Mouse (Mus musculus) MEL (cell line): ENCODE data around the gene A3galt2. TPM values are rescaled to one million over a fixed set of nuclear protein-coding genes. Genes with fewer than 3 reads are reported as not detected.

Source experiments
- DNase-seq: peaks from one replicate; pipeline ENCODE4 v3.0.0; 2011; ENCODE audit warnings: low read depth, low spot score
- H3K27ac ChIP-seq: 2 replicates; pipeline ENCODE4 v1.5.1; 2012; ENCODE audit warnings: low read depth, mild to moderate bottlenecking, control low read depth, low read length, moderate library complexity; ENCODE audit not compliant: control insufficient read depth
- H3K27me3 ChIP-seq, 2 experiments: fragments of 150-350 bp in 1 of 2; sonication (generic) in 1 of 2; 2 replicates each; pipeline ENCODE4 v1.6.1; 2012; ENCODE audit warnings: low read length in 2 of 2, mild to moderate bottlenecking in 2 of 2, improper control_type of control experiment in 1 of 2, moderate library complexity in 1 of 2; ENCODE audit not compliant: insufficient read depth in 2 of 2, control insufficient read depth in 1 of 2
- H3K36me3 ChIP-seq, 2 experiments: 2 replicates each; pipeline ENCODE4 v1.6.1; 2012 to 2014; ENCODE audit warnings: low read length in 2 of 2, improper control_type of control experiment in 1 of 2, inconsistent platforms in 1 of 2, mild to moderate bottlenecking in 1 of 2; ENCODE audit not compliant: insufficient read depth in 2 of 2, control insufficient read depth in 1 of 2
- H3K4me1 ChIP-seq, 2 experiments: fragments of 150-350 bp in 1 of 2; sonication (generic) in 1 of 2; 2 replicates each; pipeline ENCODE4 v1.6.1; 2012; ENCODE audit warnings: low read length in 2 of 2, improper control_type of control experiment in 1 of 2, mild to moderate bottlenecking in 1 of 2; ENCODE audit not compliant: insufficient read depth in 2 of 2, control insufficient read depth in 1 of 2
- H3K4me3 ChIP-seq, 2 experiments: fragments of 150-350 bp in 1 of 2; sonication (generic) in 1 of 2; 2 replicates each; pipeline ENCODE4 v1.5.1; 2012; ENCODE audit warnings: low read depth in 2 of 2, low read length in 2 of 2, mild to moderate bottlenecking in 2 of 2, moderate library complexity in 2 of 2, control low read depth in 1 of 2, improper control_type of control experiment in 1 of 2; ENCODE audit not compliant: control insufficient read depth in 1 of 2, insufficient read depth in 1 of 2
- H3K79me2 ChIP-seq: 2 replicates; pipeline ENCODE4 v1.6.1; 2012; ENCODE audit warnings: mild to moderate bottlenecking, low read length, moderate library complexity; ENCODE audit not compliant: control insufficient read depth, poor library complexity, insufficient read depth
- H3K9ac ChIP-seq: 2 replicates; pipeline ENCODE4 v1.6.1; 2012; ENCODE audit warnings: low read depth, mild to moderate bottlenecking, control low read depth, low read length, moderate library complexity; ENCODE audit not compliant: control insufficient read depth, poor library complexity, severe bottlenecking
- H3K9me3 ChIP-seq: fragments of 150-350 bp; sonication (generic); replicated peaks from 2 replicates; pipeline ENCODE4 v1.6.1; 2012; ENCODE audit warnings: mild to moderate bottlenecking, low read length, improper control_type of control experiment, moderate library complexity; ENCODE audit not compliant: insufficient read depth
- CHD1 ChIP-seq: IDR thresholded peaks from 2 replicates; pipeline ENCODE4 v1.6.1; 2012; ENCODE audit warnings: low read depth, mild to moderate bottlenecking, inconsistent platforms, low read length, improper control_type of control experiment
- CHD2 ChIP-seq: IDR thresholded peaks from 2 replicates; pipeline ENCODE4 v1.6.1; 2011; ENCODE audit warnings: low read length, improper control_type of control experiment
- ELF1 ChIP-seq: IDR thresholded peaks from 2 replicates; pipeline ENCODE4 v1.6.1; 2014; ENCODE audit warnings: low read depth, mild to moderate bottlenecking, inconsistent platforms, low read length, improper control_type of control experiment, moderate library complexity
- ETS1 ChIP-seq: IDR thresholded peaks from 2 replicates; pipeline ENCODE4 v1.6.1; 2012; ENCODE audit warnings: low read depth, mild to moderate bottlenecking, inconsistent platforms, low read length, improper control_type of control experiment, moderate library complexity
- GATA1 ChIP-seq: IDR thresholded peaks from 2 replicates; pipeline ENCODE4 v1.6.1; 2011; ENCODE audit warnings: low read depth, low read length, improper control_type of control experiment
- MAFK ChIP-seq: IDR thresholded peaks from 2 replicates; pipeline ENCODE4 v1.6.1; 2011; ENCODE audit warnings: low read depth, mild to moderate bottlenecking, low read length, improper control_type of control experiment, borderline replicate concordance
- MEF2A ChIP-seq: IDR thresholded peaks from 2 replicates; pipeline ENCODE4 v1.6.1; 2014; ENCODE audit warnings: low read depth, mild to moderate bottlenecking, inconsistent platforms, low read length, improper control_type of control experiment; ENCODE audit not compliant: poor library complexity, insufficient replicate concordance, severe bottlenecking; ENCODE audit errors: extremely low read depth
- MXI1 ChIP-seq: IDR thresholded peaks from 2 replicates; pipeline ENCODE4 v1.6.1; 2011; ENCODE audit warnings: mild to moderate bottlenecking, low read depth, low read length, improper control_type of control experiment
- NELFE ChIP-seq: IDR thresholded peaks from 2 replicates; pipeline ENCODE4 v1.6.1; 2011; ENCODE audit warnings: low read depth, low read length, improper control_type of control experiment
- NRF1 ChIP-seq: IDR thresholded peaks from 2 replicates; pipeline ENCODE4 v1.6.1; 2014; ENCODE audit warnings: low read depth, mild to moderate bottlenecking, inconsistent platforms, low read length, improper control_type of control experiment, moderate library complexity; ENCODE audit not compliant: poor library complexity, insufficient read depth, severe bottlenecking
- POLR2A ChIP-seq, 2 experiments: IDR thresholded peaks; 2 replicates each; pipeline ENCODE4 v1.6.1; 2011 to 2012; ENCODE audit warnings: low read length in 2 of 2, mild to moderate bottlenecking in 2 of 2, control low read depth in 1 of 2, improper control_type of control experiment in 1 of 2, low read depth in 1 of 2, moderate library complexity in 1 of 2; ENCODE audit not compliant: control insufficient read depth in 1 of 2, insufficient read depth in 1 of 2, poor library complexity in 1 of 2
- POLR2AphosphoS2 ChIP-seq: IDR thresholded peaks from 2 replicates; pipeline ENCODE4 v1.6.1; 2011; ENCODE audit warnings: low read length, improper control_type of control experiment
- RAD21 ChIP-seq: IDR thresholded peaks from 2 replicates; pipeline ENCODE4 v1.6.1; 2011; ENCODE audit warnings: mild to moderate bottlenecking, low read depth, low read length, improper control_type of control experiment
- RCOR1 ChIP-seq: IDR thresholded peaks from 2 replicates; pipeline ENCODE4 v1.6.1; 2012; ENCODE audit warnings: low read depth, mild to moderate bottlenecking, inconsistent platforms, low read length, improper control_type of control experiment
- SIN3A ChIP-seq: IDR thresholded peaks from 2 replicates; pipeline ENCODE4 v1.6.1; 2012; ENCODE audit warnings: low read length, improper control_type of control experiment, inconsistent platforms
- SMC3 ChIP-seq: IDR thresholded peaks from 2 replicates; pipeline ENCODE4 v1.6.1; 2011; ENCODE audit warnings: low read depth, low read length, improper control_type of control experiment
- TAL1 ChIP-seq: IDR thresholded peaks from 2 replicates; pipeline ENCODE4 v1.6.1; 2012; ENCODE audit warnings: mild to moderate bottlenecking, inconsistent platforms, low read length, moderate library complexity, mixed read lengths
- TBP ChIP-seq: IDR thresholded peaks from 2 replicates; pipeline ENCODE4 v1.8.0; 2011; ENCODE audit warnings: low read depth, low read length, improper control_type of control experiment
- TCF12 ChIP-seq: IDR thresholded peaks from 2 replicates; pipeline ENCODE4 v1.6.1; 2014; ENCODE audit warnings: low read depth, mild to moderate bottlenecking, inconsistent platforms, low read length, improper control_type of control experiment, moderate library complexity
- UBTF ChIP-seq: IDR thresholded peaks from 2 replicates; pipeline ENCODE4 v1.6.1; 2012; ENCODE audit warnings: low read depth, mild to moderate bottlenecking, inconsistent platforms, low read length, improper control_type of control experiment, moderate library complexity, borderline replicate concordance; ENCODE audit not compliant: insufficient read depth
- USF1 ChIP-seq: IDR thresholded peaks from 2 replicates; pipeline ENCODE4 v1.6.1; 2014; ENCODE audit warnings: low read depth, mild to moderate bottlenecking, inconsistent platforms, low read length, improper control_type of control experiment, moderate library complexity
- USF2 ChIP-seq, 2 experiments: IDR thresholded peaks; 2 replicates each; pipeline ENCODE4 v1.6.1; 2011 to 2012; ENCODE audit warnings: improper control_type of control experiment in 2 of 2, low read length in 2 of 2, borderline replicate concordance in 1 of 2, inconsistent platforms in 1 of 2, low read depth in 1 of 2, mild to moderate bottlenecking in 1 of 2; ENCODE audit not compliant: insufficient read depth in 1 of 2
- ZC3H11A ChIP-seq: IDR thresholded peaks from 2 replicates; pipeline ENCODE4 v1.6.1; 2012; ENCODE audit warnings: low read depth, mild to moderate bottlenecking, inconsistent platforms, low read length, improper control_type of control experiment
- ZNF384 ChIP-seq: IDR thresholded peaks from 2 replicates; pipeline ENCODE4 v1.6.1; 2012; ENCODE audit warnings: low read depth, mild to moderate bottlenecking, inconsistent platforms, low read length, improper control_type of control experiment
- polyA plus RNA-seq, 2 experiments: library from polyadenylated mRNA; stranded (reverse) in 1 of 2; unstranded in 1 of 2; fragments of >175 nt in 1 of 2; fragments of >200 nt in 1 of 2; gene quantifications; 2 replicates each; pipeline versions ENCODE4 v1.2.1 to v1.2.4; 2012; ENCODE audit warnings: low replicate concordance in 2 of 2, low read depth in 1 of 2; ENCODE audit not compliant: insufficient read length in 2 of 2, insufficient read depth in 1 of 2, missing spikeins in 1 of 2
- total RNA-seq: library from RNA; depleted of rRNA; stranded (reverse); fragments of 300-350 nt; gene quantifications from 2 replicates; pipeline ENCODE4 v1.2.3, GENCODE M21; 2012

Gene A3galt2
- total and polyA plus RNA-seq, 3 experiments = 0.06 TPM; not detected in 2

GRCm38 (mm10) chr4:128721761-128722160 lies 33.4 kb upstream of the A3galt2 start (continued):
- TF ChIP-seq TCF12 (no peak), CHD2 (no peak)
- TF ChIP-seq, all 39 proteins: peak for 0

- Histone ChIP-seq H3K36me3 (peaks cover 0 to 26% of the 10 kb centered on the region in 2 experiments; a peak in 2 of 4 replicates), H3K79me2 (peaks cover 9% of the 10 kb centered on the region)
Measured at GRCm38 (mm10) chr4:128722932-128723331, 32.2 kb upstream of the A3galt2 start.

GRCm38 (mm10) chr4:128723431-128723830 lies 31.7 kb upstream of the A3galt2 start:
- no peak overlapping the region for H3K9ac ChIP-seq
- H3K4me1 ChIP-seq = peaks cover 9 to 24% of the 10 kb centered on the region in 2 experiments
- DNase-seq = no peak
- no peaks in the 10 kb centered on the region for H3K9me3 ChIP-seq
- no peaks in the 10 kb centered on the region for H3K27me3 ChIP-seq
- H3K4me3 ChIP-seq = no peak overlapping the region
- peaks cover 0 to 26% of the 10 kb centered on the region in 2 experiments; a peak in 2 of 4 replicates for H3K36me3 ChIP-seq
- TF ChIP-seq CHD1 (no peak), SIN3A (no peak), MEF2A (no peak), GATA1 (no peak), RCOR1 (no peak), TAL1 (no peak), ELF1 (no peak), POLR2AphosphoS2 (no peak)
- TF ChIP-seq, all 39 proteins: peak for 0
- H3K79me2 ChIP-seq = peaks cover 14% of the 10 kb centered on the region
- no peak overlapping the region for H3K27ac ChIP-seq

More at GRCm38 (mm10) chr4:128722932-128723331, 32.2 kb upstream of the A3galt2 start:
- H3K4me3 ChIP-seq = no peak overlapping the region
- no peaks in the 10 kb centered on the region for H3K27me3 ChIP-seq
- TF ChIP-seq UBTF (no peak), NELFE (no peak), SMC3 (no peak), MXI1 (no peak), USF1 (no peak), RAD21 (no peak), USF2 (IDR thresholded peaks at IDR 0.05; ENCODE audit: borderline replicate concordance in 1 of 2, insufficient read depth in 1 of 2, low read depth in 1 of 2, low read length in 2 of 2) (no peak), ELF1 (no peak), POLR2A (IDR thresholded peaks at IDR 0.05; ENCODE audit: control insufficient read depth in 1 of 2, insufficient read depth in 1 of 2, low read depth in 1 of 2, low read length in 2 of 2, poor library complexity in 1 of 2) (no peak), TBP (no peak), POLR2AphosphoS2 (no peak), ZNF384 (no peak), CHD2 (no peak), CHD1 (no peak), GATA1 (no peak), ZC3H11A (no peak), NRF1 (no peak), ETS1 (no peak), MAFK (no peak)
- DNase-seq = no peak
- H3K27ac ChIP-seq = no peak overlapping the region
- no peaks in the 10 kb centered on the region for H3K9me3 ChIP-seq
- peaks cover 9 to 24% of the 10 kb centered on the region in 2 experiments for H3K4me1 ChIP-seq
- H3K9ac ChIP-seq = no peak overlapping the region
